Mouse (Mus musculus) T-helper 1 cell (primary cell): Measurements from ENCODE around the gene Ostc.

Experiments
- in situ Hi-C: fragments of 300-600 bp; cut with MboI, MseI; formaldehyde crosslinking; loops from one replicate; pipeline ENCODE4 v1.15.1; 2025; ENCODE audit warnings: high pct_unique_total_duplicates

Gene Ostc

DNA sequence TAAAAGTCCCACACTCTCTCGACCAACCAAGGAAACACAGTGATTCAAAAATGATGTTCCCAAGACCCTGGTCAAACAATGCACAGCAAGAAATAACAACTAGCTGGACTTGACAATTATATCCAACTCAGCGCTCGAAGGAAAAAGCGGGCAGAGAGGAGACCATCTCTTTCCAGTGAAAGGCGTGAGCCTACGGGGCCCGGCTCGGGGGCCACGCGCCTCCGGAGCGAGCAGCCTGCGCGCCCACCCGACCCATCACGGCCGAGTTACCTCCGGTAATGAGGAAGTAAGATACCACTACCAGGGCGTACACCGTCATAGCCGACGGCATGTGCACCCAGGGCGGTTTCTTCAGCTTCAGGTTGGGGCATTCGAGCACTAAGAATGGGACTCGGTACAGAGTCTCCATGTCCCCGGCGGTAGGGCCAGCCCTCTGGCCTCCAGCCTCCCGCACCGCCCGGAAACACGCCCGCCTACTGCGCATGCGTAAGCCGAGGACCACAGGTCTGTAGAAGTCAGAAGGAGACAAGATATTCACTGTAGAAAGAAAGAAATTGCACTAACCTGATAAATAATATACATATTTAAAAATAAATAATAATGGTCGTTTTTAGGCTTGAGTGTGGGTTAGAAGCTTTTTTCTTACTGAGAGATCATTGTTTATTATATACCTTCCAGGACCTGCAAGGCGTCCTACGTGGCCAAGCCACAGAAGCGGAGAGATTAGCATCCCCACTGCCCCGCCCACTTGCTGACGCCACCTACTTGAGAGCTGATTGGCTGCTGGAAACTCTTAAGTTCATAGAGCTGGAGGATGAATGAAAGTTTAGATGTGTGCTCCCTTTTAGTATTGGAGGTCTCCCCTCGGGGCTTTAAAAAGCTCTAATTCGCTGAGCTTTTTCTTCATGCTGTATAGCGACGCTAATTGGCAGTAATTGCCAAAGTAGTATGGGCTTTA lies at the start of gene Ostc:
Gene Ostc, minus strand, starts transcription at position 478 of the 958 bp plus-strand sequence.
- in situ Hi-C loops, result no loop called here

DNA sequence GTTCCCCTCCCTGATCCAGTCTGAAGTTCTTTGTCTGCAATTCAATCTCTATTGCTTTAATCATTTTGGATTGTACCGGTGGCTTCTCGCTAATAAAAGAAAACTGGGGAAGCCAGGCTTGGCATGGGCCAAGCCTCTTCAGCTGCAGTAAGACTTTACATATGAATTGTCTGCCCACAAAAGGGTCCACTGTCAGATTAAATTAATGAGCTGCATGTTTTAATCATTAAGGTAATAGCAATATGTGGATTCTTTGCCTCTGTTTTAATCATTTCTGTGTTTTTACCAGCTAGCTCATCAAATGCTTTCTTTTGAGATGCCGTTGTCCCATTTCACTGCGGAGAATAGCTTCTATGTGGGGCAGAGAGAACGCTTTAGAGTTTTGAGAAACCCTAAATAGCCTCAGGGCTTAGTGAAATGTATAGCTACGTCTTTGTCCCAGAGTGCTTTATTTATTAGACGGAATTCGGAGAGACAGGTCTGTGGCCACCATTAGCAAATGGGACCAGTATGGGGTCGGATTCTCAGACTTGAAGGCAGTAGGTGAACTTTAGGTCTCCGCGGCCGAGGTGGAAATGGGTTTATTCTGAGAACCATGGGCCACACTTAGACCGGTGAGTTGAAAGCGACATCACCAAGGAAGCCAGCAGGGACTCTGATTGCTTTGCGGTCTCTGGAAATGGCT lies 49.1 kb upstream of the Ostc start:
- in situ Hi-C loops, result no loop called here

DNA sequence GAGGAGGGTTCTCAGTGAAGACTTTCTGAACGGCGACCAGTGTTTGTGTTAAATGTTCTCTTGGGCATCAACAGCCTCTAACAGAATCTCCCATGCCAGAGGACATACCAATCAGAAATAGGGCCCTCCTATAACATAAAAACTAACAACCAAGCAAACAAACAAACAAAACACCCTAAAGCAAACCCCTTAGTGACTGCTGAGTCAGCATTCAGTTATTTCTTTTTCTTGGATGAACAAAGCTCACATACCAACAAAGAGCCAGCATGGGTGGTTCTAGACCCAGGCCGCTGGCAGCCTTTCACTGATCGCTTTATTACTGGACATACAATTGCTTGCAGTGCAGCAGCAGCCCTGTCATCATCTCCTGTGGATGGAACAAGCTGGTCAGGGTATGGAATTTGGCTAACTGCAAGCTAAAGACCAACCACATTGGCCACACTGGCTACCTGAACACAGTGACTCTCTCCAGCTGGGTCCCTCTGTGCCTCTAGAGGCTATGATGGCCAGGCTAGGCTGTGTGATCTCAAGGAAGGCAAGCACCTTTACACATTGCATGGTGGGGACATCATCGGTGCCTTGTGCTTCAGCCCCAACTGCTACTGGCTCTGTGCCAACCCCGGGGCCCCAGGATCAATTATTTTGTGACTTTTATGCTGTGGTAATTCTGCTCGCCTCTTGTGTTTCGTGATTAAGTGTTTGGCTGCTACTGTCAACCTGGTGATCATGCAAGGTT lies 48.0 kb upstream of the Ostc start:
- in situ Hi-C loops, result no loop called here

DNA sequence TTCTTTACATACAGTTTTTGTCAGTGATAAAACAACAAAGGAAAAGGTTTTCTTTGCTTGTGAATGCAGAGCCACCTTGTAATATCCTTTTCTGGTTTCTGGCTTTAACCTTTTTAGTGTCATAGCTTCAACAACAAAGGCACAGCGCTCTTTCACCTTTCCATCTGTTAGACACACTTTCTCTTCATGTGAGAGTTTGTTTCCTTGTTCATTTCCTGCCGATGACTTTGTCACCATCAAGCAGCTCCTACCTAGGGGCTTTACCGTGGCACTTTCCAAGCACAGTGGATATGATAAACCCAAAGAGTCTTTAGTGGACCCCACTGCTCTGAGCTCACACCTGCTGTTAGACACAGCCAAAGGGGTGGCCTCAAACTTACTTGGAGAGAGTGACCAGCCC lies 40.0 kb upstream of the Ostc start:
- in situ Hi-C loops, result no loop called here

DNA sequence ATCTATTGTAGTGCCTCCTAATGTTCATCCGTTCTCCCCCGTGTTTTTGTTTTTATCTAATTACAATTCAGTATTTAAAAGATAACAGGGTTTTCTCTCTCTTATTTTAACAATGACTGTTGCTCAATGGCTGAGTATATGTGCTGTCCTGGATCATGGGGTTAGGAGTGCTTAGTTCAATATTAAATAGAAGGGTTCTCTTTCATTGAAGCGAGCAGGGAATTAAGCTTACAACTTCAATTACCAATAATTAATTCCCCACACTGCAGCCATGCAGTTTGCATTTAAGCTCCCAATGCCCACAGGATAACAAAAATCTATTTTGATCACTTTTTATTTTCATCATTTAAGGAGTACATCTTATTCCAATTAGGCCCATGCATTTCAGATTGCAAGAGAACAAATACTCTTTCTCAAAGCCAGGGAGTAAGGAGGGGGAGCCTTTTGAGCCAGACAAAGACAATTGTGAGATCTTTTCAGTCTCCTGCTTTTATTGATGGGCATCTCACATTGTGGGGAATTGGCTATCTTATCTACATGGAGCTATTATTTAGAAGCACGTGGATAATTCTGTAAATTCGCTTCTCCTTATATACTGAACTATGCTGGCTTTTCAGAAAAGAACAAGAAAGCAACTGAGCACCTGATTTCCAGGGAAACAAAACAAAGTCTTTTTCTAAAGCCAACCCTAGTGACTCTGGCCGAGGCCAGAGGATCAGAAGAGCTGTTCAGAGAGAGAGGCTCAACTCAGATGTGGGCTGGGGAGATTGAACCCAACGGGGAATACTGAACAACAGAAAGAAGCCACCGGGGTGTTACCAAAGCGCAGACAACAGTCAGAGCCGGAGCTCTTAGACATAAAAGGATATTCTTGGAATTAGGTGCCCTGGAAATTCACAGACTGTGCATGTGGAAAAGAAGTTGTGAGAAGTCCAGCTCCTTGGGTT lies 37.7 kb upstream of the Ostc start:
- in situ Hi-C loops, result no loop called here

DNA sequence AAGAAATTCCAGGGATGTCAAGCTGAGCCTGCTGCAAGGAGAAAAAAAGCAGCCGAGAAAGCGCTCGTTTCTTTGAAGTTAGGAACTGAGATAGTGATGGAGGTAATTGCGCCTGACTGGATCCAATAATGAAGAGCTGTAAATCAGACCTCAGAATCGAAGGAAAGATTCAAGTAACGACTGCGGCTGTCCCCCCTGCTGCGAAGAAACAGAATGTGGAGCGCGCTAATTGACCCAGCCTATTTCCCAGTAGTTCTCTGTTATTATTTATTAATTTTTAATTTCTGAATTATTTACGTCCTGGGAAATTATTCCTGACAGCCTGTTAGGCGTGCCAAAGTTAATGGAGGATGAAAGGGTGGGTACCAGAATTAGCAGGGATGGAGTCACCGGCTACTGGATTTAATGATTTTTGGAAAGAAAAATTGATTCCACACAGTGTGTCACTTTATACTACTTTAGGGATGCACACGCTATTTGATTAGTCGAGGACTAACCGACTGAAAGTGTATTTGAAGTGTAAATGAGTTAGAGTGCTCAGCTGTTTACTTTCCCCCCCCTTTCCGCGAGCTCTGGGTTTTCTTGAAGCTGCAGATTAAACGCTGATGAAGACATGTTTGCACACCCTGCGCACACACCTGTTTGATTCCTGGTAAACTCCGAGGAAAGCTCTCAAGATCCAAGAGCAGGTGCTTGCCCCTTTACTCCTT lies 28.6 kb upstream of the Ostc start:
- in situ Hi-C loops, result no loop called here

DNA sequence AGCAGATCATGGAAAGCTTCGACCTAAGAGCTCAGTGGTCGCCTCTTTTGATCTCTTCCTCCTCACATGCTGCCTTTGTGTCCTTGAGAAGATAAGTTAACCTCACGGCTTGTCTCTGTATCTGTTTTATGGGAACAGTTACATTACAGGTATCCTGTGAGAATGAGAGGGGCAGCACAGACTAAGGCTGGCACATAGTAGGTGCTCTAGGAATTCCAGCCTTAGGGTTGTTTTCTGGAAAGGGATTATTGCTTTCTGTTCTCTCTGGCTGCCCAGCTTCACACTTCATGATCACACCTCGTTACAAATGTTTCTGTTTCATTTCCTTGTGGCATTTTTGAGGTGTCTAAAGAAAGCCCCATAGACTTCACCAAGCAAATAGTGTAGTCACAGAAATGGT lies 27.5 kb upstream of the Ostc start:
- in situ Hi-C loops, result no loop called here

DNA sequence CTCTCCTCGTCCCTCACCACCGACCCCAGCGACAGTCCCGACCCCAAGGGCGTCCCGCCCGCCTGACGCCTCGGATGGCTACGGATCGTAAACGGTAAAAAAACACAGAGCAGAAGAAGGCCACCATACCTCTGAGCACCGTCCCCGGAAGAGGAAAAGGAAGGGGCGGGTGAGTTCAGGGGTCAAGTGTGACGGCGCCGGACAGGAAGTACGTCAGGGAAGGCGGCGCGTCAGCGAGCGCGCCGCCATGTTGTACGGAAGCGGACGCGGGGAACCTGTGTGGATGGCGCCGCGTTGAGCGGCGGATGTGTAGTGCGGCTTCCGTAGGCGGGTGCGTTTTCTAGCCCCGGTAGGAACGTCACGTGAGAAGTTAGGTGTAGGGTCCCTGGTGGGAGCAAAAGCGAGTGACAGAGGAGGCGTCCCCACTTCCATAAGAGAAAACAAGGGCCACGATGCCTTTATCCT lies 21.0 kb upstream of the Ostc start, which contains the start of gene Rpl34:
Gene Rpl34, minus strand, starts transcription at position 210 of the 465 bp plus-strand sequence.
- in situ Hi-C loops, result no loop called here

DNA sequence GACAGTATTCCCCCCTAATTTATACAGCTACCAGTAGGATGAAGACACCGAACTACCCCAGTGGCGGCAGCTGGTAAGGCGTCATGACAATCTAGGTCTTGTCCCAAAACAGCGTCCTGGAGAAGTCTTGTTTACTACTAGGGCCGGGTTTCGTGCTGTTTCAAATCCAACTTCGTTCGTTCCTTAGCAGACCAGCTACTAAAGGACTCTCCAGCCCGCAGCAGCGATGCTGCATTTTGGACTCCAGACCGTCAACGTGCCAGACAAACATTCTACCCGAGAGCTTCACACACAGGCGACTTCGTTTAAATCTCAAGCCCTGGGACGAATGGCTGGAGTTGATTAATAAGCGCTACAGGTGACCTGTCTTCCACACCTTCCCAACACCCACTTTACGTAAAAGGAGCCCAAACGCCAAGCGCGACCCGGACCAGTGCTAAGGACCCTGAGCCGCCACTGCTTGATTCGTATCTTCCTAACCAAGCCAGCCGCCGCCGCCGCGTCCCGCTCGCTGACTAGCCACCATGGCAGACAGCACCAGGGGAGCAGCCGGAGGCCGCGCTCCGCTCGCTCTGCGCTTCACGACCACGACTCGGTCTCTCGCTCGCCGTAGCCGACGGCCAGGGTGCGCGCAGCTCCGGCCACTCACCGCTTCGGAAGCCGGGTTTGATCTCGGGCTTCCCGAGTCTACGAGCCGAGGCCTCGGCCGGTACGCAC lies 20.4 kb upstream of the Ostc start:
- in situ Hi-C loops, result no loop called here

DNA sequence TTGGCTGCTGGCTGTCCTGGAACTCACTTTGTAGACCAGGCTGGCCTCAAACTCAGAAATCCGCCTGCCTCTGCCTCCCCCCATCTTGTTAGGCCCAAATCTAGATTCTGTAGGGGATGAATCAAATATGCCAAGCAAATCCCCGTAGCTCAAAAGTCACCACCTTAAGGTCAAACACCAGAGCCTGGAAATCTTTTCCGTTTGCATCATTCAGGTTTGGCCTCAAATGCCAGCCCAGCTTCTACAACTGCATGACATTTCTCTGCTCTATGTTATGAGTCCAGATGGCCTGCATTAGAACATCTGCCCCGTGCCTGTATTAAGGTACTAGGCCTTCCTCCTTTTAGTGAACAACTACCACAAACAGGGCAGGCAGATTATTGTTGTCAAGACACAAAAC lies 18.4 kb upstream of the Ostc start:
- in situ Hi-C loops, result no loop called here

DNA sequence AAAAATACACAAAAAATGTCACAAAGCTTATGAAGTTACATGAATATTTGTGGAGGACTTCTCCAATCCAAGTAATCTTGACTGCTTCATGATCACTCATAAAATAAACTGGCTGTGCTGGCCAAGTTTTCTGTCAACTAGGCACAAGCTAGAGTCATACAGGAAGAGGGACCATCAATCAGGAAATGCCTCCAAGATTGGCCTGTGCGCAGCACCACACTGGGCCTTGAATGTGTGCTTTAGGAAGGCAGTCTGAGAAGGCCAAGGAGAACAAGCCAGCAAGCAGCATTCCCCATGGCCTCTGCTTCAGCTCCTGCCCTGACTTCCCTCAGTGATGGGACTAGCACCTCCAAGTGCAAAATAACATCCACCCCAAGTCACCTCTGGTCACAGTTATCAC lies 17.8 kb upstream of the Ostc start:
- in situ Hi-C loops, result no loop called here

DNA sequence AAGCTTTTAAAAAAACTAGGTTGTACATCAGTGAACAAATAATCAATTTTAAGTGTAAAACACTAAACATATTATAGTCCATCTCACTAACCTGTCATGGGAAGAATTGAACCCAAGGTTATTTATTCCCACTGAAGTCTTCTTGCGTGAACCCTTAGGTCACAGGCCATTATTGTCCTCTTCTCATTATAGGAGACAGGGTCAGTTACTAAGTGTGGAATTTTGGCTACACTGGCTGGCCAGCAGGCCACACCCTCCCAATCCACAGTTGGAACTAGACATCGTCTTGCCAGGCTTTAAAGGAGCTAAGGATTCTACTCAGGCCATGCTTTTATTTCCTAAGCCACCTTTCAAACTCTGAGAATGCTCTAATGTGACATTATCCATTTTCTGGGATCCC lies 16.5 kb upstream of the Ostc start:
- in situ Hi-C loops, result no loop called here

DNA sequence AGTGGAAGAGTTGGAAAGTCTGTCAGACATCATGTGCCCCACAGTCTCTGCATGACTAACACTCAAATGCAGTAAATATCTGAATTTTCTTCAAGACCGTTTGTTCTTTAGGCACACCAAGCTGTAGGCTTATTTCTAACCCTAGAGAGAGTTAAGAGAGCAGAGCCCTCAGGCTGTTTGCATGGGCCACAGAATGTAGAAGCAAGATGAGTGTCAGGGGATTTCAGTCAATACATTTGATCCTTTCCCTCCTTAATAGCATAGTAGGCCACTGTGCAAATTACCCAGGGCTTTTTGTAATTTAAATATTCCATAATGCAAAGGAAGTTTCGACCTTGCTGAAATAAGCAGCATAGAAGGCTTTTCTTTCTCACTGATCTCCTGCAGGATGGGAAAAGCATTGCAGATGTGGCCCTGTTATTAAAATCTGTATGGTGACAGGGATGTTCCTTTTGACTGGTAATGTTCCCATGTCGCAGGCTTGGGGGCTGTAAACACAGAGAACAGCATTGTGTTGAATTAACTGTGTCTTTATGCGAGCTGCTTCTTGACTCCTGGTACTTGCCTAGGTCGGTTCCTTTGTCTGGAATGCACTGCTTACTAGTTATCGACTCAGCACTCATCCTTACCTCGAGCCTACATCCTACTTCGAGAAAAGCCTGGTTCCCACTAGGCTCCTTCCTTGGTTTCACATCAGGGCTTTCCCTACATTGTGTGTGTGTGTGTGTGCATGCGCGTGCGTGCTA lies 13.7 kb upstream of the Ostc start:
- in situ Hi-C loops, result no loop called here

DNA sequence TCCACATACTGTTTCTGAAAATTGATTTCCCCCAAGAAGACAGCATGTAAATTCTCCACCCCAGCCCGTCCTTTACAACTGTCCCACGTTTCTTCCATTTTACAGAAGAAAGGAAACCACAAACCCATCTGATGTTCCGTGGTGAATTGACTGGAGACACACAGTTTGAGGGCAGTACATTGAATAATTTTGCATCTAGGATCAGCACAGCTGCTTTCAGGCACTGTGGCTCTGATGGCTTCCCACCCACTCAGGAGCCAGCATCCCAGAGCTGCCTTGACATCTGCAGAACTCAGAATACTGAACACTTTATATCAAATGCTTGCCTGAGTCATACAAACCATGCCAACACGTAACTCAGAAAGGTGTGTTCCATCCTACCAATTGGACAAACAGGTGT lies 11.0 kb upstream of the Ostc start:
- in situ Hi-C loops, result no loop called here

DNA sequence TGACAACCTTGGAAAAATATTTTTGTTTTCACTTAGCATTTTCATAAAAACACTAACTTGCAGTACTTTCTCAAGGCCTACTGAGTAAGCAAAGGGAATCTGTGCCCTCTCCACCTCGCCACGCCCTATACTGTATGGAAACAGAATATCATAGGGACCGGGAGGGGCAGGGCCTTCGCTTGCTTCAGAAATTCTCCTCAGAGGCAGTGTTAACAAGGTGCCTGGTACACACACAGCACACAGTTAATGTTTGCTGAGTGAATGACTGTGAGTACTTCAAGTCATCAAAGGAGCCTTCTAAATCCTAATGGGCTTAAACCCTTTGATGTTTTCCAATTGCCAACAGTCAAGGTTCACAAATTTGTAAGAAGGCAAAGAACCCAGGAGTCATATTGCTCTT lies 9.6 kb upstream of the Ostc start:
- in situ Hi-C loops, result loop anchor here (10.0 kb wide), 1 partner anchor 506 kb away; no protein-coding TSS in a partner anchor

DNA sequence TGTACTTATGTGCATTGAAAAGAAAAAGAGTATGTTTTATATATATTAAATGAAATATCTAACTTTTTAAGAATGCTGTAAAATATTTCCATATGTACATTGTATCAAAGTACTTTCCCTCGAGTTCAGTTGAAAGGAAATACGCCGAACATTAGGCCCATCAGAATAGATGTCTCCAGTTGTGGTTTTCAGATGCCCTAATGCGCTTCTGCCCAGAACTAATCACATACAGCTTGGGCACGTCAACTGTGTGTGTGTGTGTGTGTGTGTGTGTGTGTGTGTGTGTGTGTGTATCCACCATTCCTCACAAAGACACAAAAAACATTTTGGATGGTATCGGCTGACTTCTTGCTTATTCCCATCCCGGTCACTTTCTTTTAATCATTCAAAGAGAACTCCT lies 7.3 kb upstream of the Ostc start:
- in situ Hi-C loops, result loop anchor here (10.0 kb wide), 1 partner anchor 508 kb away; no protein-coding TSS in a partner anchor

DNA sequence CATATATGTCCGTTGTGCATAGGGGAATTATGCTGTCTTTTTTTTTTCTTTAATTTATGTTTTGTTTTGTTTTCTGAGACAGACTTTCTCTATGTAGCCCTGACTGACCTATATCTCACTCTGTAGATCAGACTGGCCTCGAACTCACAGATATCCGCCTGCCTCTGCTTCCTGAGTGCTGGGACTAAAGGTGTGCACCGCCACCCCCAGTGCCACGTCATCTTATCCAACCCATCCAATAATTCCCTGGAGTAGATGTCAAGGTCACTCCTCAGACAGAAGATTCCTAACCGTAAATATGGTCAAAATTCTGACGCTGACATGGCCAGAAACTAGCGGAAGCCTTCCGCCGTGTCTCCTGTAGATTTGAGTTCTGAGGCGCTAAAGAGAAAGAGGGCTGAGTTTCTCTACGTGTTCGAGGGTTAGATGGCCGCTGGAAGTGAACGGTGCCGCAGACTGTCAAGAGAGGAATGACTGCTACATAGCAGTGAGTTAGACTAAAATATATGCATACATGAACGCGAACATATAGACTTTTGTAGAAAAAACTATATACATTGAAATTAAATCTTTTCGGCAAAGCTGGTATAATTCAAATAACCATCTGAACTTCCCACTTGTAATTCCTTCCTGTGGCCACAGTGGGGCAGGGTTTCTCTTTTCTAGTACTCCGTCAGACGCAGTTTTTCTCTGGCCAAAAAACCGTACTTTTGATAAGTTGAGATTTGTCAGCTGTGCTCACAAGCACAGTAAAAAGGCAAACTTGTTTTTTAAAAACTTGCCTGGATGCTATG lies 5.7 kb upstream of the Ostc start:
- in situ Hi-C loops, result loop anchor here (10.0 kb wide), 1 partner anchor 510 kb away; no protein-coding TSS in a partner anchor

DNA sequence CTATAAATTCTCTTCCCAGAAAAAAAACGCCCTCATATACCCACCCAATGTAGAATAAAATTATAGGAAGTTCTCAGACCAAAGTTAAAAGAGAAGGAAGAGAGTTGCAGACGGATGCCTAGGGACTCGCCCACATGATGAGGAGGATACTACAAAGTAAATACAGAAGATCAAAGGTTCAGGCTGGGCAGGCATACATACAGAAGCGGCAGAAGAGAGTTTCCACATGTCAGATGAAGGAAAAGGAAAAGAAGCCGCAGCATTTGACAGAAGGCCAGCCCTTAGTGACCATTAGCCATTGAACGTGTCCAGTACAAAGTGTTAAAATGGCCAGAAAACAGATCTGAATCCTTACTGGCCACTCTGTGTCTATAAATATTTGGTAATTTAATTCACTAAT lies 3.6 kb upstream of the Ostc start:
- in situ Hi-C loops, result loop anchor here (10.0 kb wide), 1 partner anchor 512 kb away; no protein-coding TSS in a partner anchor
